Mouse (Mus musculus) ES-E14 (cell line): ENCODE measurements around the gene Sucla2. TPM values are rescaled to one million over a fixed set of nuclear protein-coding genes. Genes with fewer than 3 reads are reported as not detected.

Experiments
- DNase-seq: peaks from one replicate; pipeline ENCODE4 v3.0.0-alpha.2; 2013; ENCODE audit warnings: low read depth, low spot score
- H3K27ac ChIP-seq: 2 replicates; pipeline ENCODE4 v1.5.1; 2012; ENCODE audit warnings: low read depth, mild to moderate bottlenecking, low read length, moderate library complexity, mixed read lengths; ENCODE audit not compliant: poor library complexity, insufficient read depth, severe bottlenecking
- H3K36me3 ChIP-seq: 2 replicates; pipeline ENCODE4 v1.6.1; 2012; ENCODE audit warnings: mild to moderate bottlenecking, low read length, moderate library complexity, mixed read lengths; ENCODE audit not compliant: control insufficient read depth, poor library complexity, insufficient read depth, severe bottlenecking
- H3K4me1 ChIP-seq, 2 experiments: fragments of 150-350 bp in 1 of 2; sonication (generic) in 1 of 2; 2 replicates each; pipeline ENCODE4 v1.6.1; 2012; ENCODE audit warnings: low read length in 2 of 2, mild to moderate bottlenecking in 1 of 2, mixed read lengths in 1 of 2; ENCODE audit not compliant: control insufficient read depth in 2 of 2, insufficient read depth in 2 of 2, poor library complexity in 1 of 2
- H3K4me3 ChIP-seq, 2 experiments: fragments of 150-350 bp in 1 of 2; sonication (generic) in 1 of 2; 2 replicates each; pipeline ENCODE4 v1.5.1; 2012; ENCODE audit warnings: low read length in 2 of 2, low read depth in 1 of 2, mild to moderate bottlenecking in 1 of 2, mixed read lengths in 1 of 2; ENCODE audit not compliant: insufficient read depth in 1 of 2, poor library complexity in 1 of 2, severe bottlenecking in 1 of 2
- H3K9ac ChIP-seq: 2 replicates; pipeline ENCODE4 v1.6.1; 2012; ENCODE audit warnings: low read depth, mild to moderate bottlenecking, low read length, mixed read lengths; ENCODE audit not compliant: poor library complexity, insufficient read depth, severe bottlenecking
- H3K9me3 ChIP-seq: fragments of 150-350 bp; sonication (generic); 2 replicates; pipeline ENCODE4 v1.6.1; 2012; ENCODE audit warnings: low read depth, mild to moderate bottlenecking, low read length; ENCODE audit not compliant: control insufficient read depth, insufficient read depth
- CHD2 ChIP-seq: IDR thresholded peaks from 2 replicates; pipeline ENCODE4 v1.6.1; 2014; ENCODE audit warnings: mild to moderate bottlenecking, low read depth, low read length, inconsistent platforms
- HCFC1 ChIP-seq: IDR thresholded peaks from 2 replicates; pipeline ENCODE4 v1.6.1; 2012; ENCODE audit warnings: low read length, inconsistent platforms, borderline replicate concordance; ENCODE audit not compliant: insufficient read depth
- MAFK ChIP-seq: IDR thresholded peaks from 2 replicates; pipeline ENCODE4 v1.6.1; 2014; ENCODE audit warnings: mild to moderate bottlenecking, low read depth, low read length, inconsistent platforms; ENCODE audit not compliant: insufficient read depth
- ZC3H11A ChIP-seq: IDR thresholded peaks from 2 replicates; pipeline ENCODE4 v1.6.1; 2012; ENCODE audit warnings: low read depth, mild to moderate bottlenecking, inconsistent platforms, low read length, borderline replicate concordance
- ZNF384 ChIP-seq: IDR thresholded peaks from 2 replicates; pipeline ENCODE4 v1.6.1; 2012; ENCODE audit warnings: low read depth, low read length, inconsistent platforms
- in situ Hi-C, 2 experiments: fragments of 600-800 bp; cut with MboI; formaldehyde crosslinking; loops; one replicate each; pipeline ENCODE4 v1.15.1; 2025; ENCODE audit warnings: low sequenced_read_pairs in 2 of 2, inconsistent platforms in 1 of 2; ENCODE audit not compliant: unreplicated experiment in 2 of 2
- total RNA-seq: library from RNA; depleted of rRNA; stranded (reverse); fragments of 300-350 nt; gene quantifications from 2 replicates; pipeline ENCODE4 v1.2.3, GENCODE M21; 2012; rRNA removed

The Sucla2 gene
- total RNA-seq, 1 experiment = 35.0 TPM

DNA sequence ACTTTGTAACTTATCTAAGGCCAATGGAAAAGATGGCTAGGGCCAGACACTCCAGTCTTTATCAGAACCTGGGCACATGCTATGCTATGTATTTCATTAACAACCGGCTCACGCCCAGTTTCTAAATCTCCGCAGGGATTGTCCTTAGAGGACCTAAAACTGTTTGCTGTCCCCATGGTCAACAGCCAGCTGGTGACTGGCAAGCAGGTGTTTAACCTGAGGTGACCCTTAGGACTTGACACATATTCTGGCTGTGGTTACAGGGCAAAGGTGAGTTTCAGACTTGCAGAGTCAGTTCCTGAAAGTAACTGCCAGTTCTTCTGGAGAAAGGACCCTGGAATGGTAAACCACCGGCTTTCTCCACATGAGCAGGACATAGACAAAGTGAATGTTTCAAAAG lies 106.4 kb downstream of the Sucla2 start:
- no peak overlapping the region for H3K27ac ChIP-seq
- no peak overlapping the region for H3K4me3 ChIP-seq
- no peak overlapping the region for H3K9ac ChIP-seq
- in situ Hi-C loops = no loop called here
- DNase-seq = no peak
- no peaks in the 10 kb centered on the region for H3K36me3 ChIP-seq
- H3K4me1 ChIP-seq = no peaks in the 10 kb centered on the region
- no peak for TF ChIP-seq MAFK
- H3K9me3 ChIP-seq = no peaks in the 10 kb centered on the region

DNA sequence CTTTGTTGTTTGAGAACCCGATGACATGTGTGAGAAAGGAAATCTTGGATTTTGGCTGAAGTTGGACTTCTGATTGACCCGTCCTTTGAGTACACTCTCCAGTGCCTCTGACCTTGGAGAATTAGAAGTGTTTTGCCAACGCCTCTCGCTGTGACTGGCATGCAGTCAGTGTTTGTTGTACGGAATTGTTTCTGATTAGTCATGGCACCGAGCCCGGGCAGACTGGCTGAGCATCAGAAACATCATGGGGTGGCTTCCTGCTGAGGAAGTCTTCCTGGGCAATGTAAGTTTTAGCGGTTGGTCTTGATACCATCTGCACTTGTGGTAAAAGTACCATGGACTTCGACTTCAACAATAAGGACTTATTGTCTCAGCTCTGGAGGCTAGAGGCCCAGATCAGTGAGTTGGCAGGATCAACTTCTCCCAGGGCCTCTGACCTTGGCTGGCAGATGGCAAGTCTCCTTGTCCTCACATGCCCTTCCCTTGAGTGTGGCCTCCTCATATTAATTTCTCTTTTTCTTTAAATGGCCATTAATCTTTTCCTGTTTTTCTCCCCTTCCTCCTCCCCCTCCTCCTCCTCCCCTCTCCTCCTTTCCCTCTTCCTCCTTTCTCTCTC lies 107.6 kb downstream of the Sucla2 start:
- TF ChIP-seq CHD2 (no peak), HCFC1 (no peak), ZC3H11A (no peak), MAFK (no peak), ZNF384 (no peak)
- Histone ChIP-seq H3K4me3 (no peak overlapping the region), H3K27ac (no peak overlapping the region), H3K9ac (no peak overlapping the region), H3K4me1 (no peaks in the 10 kb centered on the region), H3K36me3 (no peaks in the 10 kb centered on the region), H3K9me3 (no peaks in the 10 kb centered on the region)
- no peak for DNase-seq
- in situ Hi-C loops = no loop called here

DNA sequence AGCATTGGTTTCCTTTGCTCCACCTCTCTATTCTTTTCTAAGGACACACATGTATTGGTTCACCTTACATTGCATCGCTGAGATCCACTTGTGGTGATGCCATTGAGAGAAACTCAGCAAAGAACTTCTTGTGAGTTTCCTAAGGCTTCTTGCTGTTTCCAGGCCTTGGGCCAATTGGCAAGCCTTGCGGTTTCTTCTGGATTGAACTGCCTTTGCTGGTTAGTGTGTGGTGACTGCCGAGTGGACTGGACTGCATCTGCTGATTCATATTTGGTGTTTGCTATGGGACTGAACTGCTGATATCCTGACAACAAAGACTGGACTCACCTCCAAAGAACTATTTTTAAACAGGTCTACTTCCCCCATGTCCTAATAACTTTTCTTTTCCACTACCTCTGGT lies 109.2 kb downstream of the Sucla2 start:
- Histone ChIP-seq H3K9me3 (no peaks in the 10 kb centered on the region), H3K9ac (no peak overlapping the region), H3K27ac (no peak overlapping the region), H3K4me1 (no peaks in the 10 kb centered on the region), H3K4me3 (no peak overlapping the region), H3K36me3 (no peaks in the 10 kb centered on the region)
- DNase-seq = no peak
- TF ChIP-seq ZC3H11A = no peak
- TF ChIP-seq CHD2 = no peak
- TF ChIP-seq HCFC1 = no peak
- no peak for TF ChIP-seq MAFK
- no peak for TF ChIP-seq ZNF384
- in situ Hi-C loops = no loop called here

- DNase-seq = peak; percentile 28
- TF ChIP-seq ZNF384 (no peak), CHD2 (no peak), HCFC1 (no peak), MAFK (no peak), ZC3H11A (no peak)
- no peaks in the 10 kb centered on the region for H3K9me3 ChIP-seq
- H3K36me3 ChIP-seq = no peaks in the 10 kb centered on the region
- in situ Hi-C loops = no loop called here
- no peaks in the 10 kb centered on the region for H3K4me1 ChIP-seq
- no peak overlapping the region for H3K27ac ChIP-seq
- H3K4me3 ChIP-seq = no peak overlapping the region
- no peak overlapping the region for H3K9ac ChIP-seq
Measured at GRCm38 (mm10) chr14:73637460-73637859, 112.3 kb downstream of the Sucla2 start.

Other genes with a start within 250 kb of the Sucla2 start
- gene Rb1, start 199.5 kb upstream of the Sucla2 start, total RNA-seq = 4.7 and 8.1 TPM in 2 replicates
- 97.7 and 159 TPM in 2 replicates for gene Itm2b, start 140.0 kb upstream of the Sucla2 start, total RNA-seq
- 31.7 and 41.2 TPM in 2 replicates for gene Med4, start 15.3 kb upstream of the Sucla2 start, total RNA-seq
- gene Nudt15, start 22.9 kb downstream of the Sucla2 start, total RNA-seq = 2.0 and 2.3 TPM in 2 replicates
- gene Gm21750, start 135.9 kb downstream of the Sucla2 start, total RNA-seq = 0.16 TPM in 1 of 2 replicates, not detected in the other